Mouse (Mus musculus): ENCODE results near the gene Prl3d2. TPM values are rescaled to one million over a fixed set of nuclear protein-coding genes. Genes with fewer than 3 reads are reported as not detected.
"Not testable (repeated sequence)": the region's sequence is repeated elsewhere in the genome, so short reads cannot be mapped to it uniquely, and the experiment has no call there.

The Prl3d2 gene
- not detected in 2 replicates for polyA plus RNA-seq (2015; fragmentation: Nextera tagmentation; extraction: Ambion mirVana)

- ATAC-seq (ENCODE audit: low read depth): not testable (repeated sequence)
- 93% methylated on average over 4 of the region's 4 CpGs for WGBS
Observed at GRCm38 (mm10) chr13:27121398-27121797, at the start of gene Prl3d2. Gene Prl3d2 (plus strand): TSS chr13:27121698.

DNA sequence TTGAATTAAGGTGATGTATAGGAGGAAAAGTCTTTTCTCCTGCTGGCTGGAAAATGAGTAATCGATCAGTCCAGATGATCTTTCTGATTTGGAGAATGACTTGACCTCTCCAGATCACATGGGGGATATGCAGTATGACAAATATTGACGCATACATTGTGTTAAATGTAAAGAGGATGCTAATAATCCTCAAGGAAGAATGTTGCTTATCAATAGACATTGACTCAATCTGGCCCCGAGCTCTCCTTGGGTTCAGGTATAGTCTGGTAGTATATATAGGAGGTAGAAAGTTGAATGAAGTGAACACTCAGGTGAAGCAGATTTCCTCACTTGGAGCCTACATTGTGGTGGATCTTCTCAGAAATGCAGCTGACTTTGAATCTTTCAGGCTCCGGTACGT, 27.6 kb upstream of the Prl3d2 start, which contains the start of gene Prl3d1:
TSS of gene Prl3d1 (plus strand) at position 301 of the 400 bp plus-strand sequence.
- H3K27ac ChIP-seq (replicated peaks); ATAC-seq (ENCODE audit: low read depth); H3K36me3 ChIP-seq; H3K27me3 ChIP-seq; H3K9me3 ChIP-seq; H3K4me2 ChIP-seq; H3K4me3 ChIP-seq; H3K9ac ChIP-seq; H3K4me1 ChIP-seq (replicated peaks): not testable (repeated sequence)
- 93% methylated on average over 5 of the region's 5 CpGs for WGBS

More at GRCm38 (mm10) chr13:27121398-27121797, at the start of gene Prl3d2:
- not testable (repeated sequence) for H3K4me2 ChIP-seq; H3K36me3 ChIP-seq; H3K9me3 ChIP-seq; H3K27me3 ChIP-seq; H3K4me3 ChIP-seq; H3K4me1 ChIP-seq (replicated peaks); H3K27ac ChIP-seq (replicated peaks); H3K9ac ChIP-seq

GRCm38 (mm10) chr13:27148264-27148663, 26.8 kb downstream of the Prl3d2 start:
- Histone ChIP-seq H3K36me3 (no peaks in the 10 kb centered on the region), H3K9me3 (no peaks in the 10 kb centered on the region), H3K4me3 (no peak overlapping the region), H3K27me3 (no peaks in the 10 kb centered on the region), H3K4me1 (replicated peaks) (no peaks in the 10 kb centered on the region), H3K9ac (no peak overlapping the region), H3K4me2 (no peak overlapping the region), H3K27ac (replicated peaks) (no peak overlapping the region)
- 62% methylated on average over 1 of the region's 1 CpGs for WGBS
- ATAC-seq (ENCODE audit: low read depth): no peak

GRCm38 (mm10) chr13:27156490-27156889, 35.0 kb downstream of the Prl3d2 start, which contains the start of gene Prl3d3:
Gene Prl3d3 (plus strand): TSS chr13:27156790.
- not testable (repeated sequence) for H3K4me3 ChIP-seq; H3K27me3 ChIP-seq; H3K36me3 ChIP-seq; ATAC-seq (ENCODE audit: low read depth); H3K9ac ChIP-seq; H3K4me2 ChIP-seq; H3K9me3 ChIP-seq; H3K27ac ChIP-seq (replicated peaks); H3K4me1 ChIP-seq (replicated peaks)
- WGBS: 94% methylated on average over 3 of the region's 3 CpGs

Other genes starting within 250 kb of the Prl3d2 start
- 0.22 TPM in 1 of 2 replicates, not detected in the other for gene Prl, start 64.1 kb upstream of the Prl3d2 start, polyA plus RNA-seq (2015; fragmentation: Nextera tagmentation; extraction: Ambion mirVana)
- gene Prl3d1, start 27.5 kb upstream of the Prl3d2 start, polyA plus RNA-seq (2015; fragmentation: Nextera tagmentation; extraction: Ambion mirVana): not detected in 2 replicates
- gene Prl3d3, start 35.1 kb downstream of the Prl3d2 start, polyA plus RNA-seq (2015; fragmentation: Nextera tagmentation; extraction: Ambion mirVana): not detected in 2 replicates
- gene Prl3c1, start 75.0 kb downstream of the Prl3d2 start, polyA plus RNA-seq (2015; fragmentation: Nextera tagmentation; extraction: Ambion mirVana): not detected in 2 replicates
- gene Prl3b1, start 120.1 kb downstream of the Prl3d2 start, polyA plus RNA-seq (2015; fragmentation: Nextera tagmentation; extraction: Ambion mirVana): not detected in 2 replicates
- not detected in 2 replicates for gene Prl3a1, start 137.7 kb downstream of the Prl3d2 start, polyA plus RNA-seq (2015; fragmentation: Nextera tagmentation; extraction: Ambion mirVana)
- not detected in 2 replicates for gene Prl6a1, start 190.9 kb downstream of the Prl3d2 start, polyA plus RNA-seq (2015; fragmentation: Nextera tagmentation; extraction: Ambion mirVana)
- not detected in 2 replicates for gene Prl8a2, start 224.0 kb downstream of the Prl3d2 start, polyA plus RNA-seq (2015; fragmentation: Nextera tagmentation; extraction: Ambion mirVana)